Mouse (Mus musculus): ENCODE data around the gene Clstn2.

The Clstn2 gene

DNA sequence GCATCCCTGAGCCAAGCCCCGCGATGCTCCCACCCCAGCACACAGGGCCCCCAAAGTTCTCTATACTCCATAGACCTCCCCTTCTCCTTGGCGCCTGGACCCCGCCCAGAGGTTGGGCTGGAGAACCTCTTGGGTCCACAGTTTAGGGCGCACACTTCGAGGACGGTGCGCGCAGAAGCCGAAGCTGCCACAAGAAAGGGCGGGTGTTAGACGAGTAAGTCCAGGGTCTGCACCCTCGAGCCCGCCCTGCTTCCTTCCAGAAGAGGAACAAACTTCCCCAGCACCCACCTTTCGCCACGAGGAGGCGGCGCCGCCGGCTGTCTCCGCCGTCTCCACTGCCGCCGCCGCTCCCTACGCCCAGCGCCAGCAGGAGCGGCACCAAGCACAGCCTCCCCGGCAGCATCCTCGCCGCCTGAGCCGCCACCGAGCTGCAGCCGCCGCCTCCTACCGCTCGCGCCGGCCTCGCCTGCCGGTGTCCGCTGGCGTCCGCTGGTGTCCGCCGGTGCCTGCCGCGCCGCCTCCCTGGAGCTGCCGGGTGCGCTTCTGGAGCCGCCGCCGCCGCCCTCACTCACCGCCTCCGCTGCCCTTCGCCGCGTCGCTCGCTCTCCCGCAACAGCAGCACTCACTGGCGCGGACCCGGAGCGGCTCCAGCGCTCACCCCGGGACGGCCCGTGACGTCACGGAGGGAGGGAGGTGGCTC, at the start of gene Clstn2:
Clstn2 (minus strand) TSS at position 609 of the 700 bp plus-strand sequence.
- no peak for DNase-seq (ENCODE audit: low spot score)

DNA sequence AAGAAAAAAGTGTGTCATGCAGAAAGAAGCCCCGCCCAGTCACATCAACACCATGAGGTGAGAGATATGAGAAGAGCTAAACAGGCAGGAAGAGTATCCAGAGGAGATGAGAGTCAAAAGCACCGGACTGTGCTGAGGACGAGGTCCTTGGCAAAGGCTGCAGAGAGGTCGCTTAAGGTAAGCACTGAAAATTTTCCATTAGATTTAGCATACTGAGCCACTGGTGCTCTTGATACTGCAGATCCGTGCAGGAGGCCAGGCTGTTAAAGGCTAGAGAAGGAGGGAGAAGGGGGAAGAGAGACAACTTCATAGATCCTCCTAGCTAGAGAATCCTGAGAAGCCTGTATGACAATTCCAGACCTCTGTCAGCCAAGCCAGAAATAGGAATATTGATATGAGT, 34.8 kb upstream of the Clstn2 start:
- DNase-seq (ENCODE audit: low spot score), result no peak

DNA sequence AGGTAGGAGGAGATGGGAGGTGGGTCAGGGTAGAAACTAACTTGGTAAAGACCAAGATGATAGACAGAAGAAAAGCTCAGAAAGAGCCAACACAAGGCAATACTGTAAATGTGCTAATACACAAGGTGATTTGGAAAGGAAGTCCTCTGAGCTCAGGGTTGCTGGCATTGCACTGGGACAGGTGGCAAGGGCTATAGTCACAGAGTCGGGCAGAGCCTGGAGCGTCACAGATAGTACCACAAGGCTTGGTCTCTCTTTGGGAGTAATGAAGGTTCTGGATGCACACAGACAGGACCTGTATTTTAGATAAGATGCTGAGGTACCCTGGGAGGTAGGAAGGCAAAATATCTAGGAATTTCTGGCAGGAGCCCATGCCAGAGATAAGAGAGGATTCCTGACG, 28.7 kb upstream of the Clstn2 start:
- peak; percentile 0 for DNase-seq (ENCODE audit: low spot score)

DNA sequence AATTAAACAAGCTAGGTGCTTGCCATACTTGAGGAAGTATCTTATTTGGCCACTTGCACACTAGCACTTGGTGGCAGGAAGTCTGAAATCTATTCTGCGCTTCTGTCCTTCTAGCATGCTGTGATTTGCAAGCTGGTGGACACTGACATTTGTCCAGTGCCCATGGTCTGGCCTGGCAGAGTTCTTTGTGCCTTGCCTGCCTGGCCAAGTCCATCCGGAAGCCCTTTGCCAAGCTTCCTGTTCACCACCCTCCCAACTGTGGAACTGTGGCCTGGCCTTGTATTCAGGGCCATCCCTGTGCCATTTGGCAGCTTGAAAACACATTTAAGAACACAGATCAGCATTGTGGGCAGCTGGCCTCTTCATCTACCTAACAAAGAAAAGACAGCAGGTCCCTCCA, 24.3 kb upstream of the Clstn2 start:
- DNase-seq (ENCODE audit: low spot score), result no peak

DNA sequence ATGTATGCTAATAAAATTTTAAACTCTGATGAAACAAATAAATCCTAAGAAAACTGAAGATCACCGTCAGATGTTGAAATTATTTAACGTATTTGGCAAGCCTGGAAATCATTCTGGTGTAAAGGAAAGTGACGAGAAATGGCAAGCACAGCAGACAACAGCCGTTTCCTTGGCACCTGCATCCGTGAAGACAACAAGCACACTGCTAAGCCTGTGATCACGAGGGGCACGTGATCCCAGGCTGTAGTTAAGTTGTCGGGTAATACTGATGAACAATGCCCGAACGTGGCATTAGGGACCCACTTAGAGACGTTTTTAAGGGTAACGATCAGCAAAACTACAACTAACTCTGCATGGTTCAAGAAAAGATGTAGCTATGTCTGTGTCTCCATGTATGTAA, 18.4 kb upstream of the Clstn2 start:
- DNase-seq (ENCODE audit: low spot score), result no peak

DNA sequence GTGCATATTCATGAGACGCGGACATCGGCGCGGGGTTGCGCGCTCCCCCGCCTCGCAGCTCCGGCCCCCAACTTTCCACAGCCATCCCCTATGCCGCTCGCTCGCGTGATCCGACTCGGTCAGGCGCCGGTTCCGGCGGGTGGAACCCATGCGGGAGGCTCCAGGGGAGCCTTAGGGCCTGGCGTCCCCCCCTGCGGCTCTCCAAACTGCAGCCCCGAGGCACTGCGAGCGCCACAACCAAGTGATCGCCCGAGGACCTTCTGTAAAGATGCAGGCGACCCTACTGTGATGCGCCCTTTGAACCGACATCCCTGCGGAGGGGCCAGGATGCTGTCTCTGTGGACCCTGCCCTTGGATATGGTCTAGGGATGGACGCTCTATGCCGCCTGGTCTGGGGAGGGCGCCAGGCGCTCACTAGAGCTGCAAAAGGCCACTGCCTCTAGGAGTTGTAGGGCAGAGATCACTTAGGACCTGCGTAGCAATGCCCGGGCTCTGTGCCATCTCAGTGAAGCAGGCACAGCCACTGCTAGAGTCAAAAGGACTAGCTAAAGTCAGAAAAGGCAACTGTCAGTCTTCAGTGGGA, 383 bp upstream of the Clstn2 start:
- peak; percentile 6 for DNase-seq (ENCODE audit: low spot score)

DNA sequence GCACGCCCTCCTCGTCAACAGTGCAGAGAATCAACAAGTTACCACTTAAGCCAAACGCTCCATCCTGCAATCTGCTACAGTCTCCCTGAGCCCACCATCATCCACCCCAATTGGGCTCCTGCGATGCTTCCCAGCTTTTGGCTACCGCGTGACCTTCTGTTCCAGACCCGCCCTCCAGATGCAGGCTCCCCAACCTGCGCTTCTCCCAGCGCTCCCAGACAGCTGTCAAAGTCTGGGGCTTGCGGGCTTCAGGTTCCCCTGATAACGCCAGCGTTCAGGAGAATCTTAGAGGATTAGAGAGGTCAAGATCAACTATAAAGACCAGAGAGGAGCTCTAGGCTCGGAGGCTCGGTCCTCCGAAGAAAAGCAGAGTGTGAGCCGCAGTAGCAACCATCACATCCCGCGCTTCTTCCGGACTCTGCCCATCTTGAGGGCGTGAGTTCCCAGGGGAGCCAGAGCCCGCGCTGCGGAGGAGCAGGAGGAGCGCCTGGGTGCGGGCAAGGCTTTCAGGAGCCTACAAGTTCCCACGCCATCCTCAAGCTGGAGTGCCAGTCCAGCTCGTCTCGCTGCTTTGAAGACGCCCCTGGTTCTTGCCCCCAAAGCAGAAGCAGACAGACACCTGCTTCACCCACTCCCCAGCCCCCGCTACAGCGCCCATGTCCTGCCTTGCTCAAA, 946 bp downstream of the Clstn2 start:
- no peak for DNase-seq (ENCODE audit: low spot score)

DNA sequence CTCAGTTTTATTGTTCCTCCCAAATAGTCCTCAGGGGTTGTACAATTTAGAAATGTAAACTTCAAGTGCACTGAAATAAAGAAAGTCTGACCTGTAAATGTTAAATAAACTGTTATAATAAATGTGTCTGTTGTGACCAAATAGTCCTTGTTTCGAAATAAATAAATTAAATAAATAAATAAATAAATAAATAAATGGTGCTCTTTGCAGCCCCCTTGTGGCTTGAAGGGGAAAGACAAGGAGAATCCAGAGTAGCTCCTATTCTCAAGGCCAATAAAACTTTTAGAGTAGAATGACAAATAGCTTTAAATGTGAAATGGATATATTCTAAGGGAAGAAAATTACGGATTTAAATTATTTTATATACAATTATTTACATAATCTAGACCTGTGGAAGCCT, 2.3 kb downstream of the Clstn2 start:
- no peak for DNase-seq (ENCODE audit: low spot score)

DNA sequence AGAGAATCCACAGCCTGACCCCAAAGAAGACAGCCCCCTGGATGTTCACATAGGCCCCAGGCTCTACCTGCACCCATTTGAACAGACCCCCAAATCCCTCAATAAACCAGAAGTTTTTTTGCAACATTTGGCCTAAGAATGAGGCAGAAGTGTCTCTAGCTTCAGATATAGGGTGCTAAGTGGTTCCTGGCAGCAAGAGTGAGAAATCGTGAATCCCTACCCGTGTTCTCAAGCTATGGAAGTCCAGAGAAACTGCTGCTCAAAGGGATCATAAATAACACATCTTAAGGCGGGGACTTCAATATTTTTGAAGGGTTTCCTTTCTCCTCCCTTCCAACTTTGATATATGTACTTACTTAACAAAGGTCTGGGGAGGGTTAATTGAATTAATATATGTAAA, 7.4 kb downstream of the Clstn2 start:
- DNase-seq (ENCODE audit: low spot score), result no peak

DNA sequence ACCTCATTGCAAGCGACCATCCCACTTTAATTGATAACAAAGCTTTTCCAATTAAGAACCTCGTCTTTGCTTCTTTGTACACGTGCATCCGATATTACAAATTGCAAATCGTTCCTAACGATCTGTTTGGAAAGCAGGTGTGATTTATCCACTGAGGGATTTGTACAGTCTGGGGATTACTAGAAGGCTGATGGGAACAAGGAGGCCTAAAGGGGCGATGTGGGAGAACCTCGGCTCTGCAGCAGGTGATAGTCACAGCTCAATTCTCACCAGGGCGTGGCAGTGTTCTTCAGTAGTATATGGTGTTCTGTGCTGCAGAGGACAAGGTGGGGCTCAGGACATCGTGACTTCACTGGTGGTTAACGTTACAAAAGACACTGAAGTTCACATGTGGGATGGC, 9.9 kb downstream of the Clstn2 start:
- DNase-seq (ENCODE audit: low spot score), result no peak

DNA sequence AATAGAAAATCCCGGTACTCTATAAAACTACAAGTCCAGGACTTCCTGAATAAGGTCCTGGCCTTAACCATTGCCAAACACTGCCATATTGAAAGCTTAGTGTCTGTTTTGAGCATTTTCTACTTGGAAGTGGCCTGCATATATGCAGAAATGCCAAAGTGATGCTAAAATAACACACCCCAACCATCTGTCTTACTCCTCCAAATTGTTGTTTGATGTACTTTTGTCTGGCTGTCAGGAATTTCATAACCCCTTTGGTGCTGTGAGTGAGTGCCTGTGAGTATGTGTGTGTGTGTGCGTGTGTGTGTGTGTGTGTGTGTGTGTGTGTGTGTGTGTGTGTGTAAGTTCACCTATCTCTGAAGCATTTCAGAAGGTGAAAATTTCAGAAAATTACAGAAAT, 13.1 kb downstream of the Clstn2 start:
- no peak for DNase-seq (ENCODE audit: low spot score)

DNA sequence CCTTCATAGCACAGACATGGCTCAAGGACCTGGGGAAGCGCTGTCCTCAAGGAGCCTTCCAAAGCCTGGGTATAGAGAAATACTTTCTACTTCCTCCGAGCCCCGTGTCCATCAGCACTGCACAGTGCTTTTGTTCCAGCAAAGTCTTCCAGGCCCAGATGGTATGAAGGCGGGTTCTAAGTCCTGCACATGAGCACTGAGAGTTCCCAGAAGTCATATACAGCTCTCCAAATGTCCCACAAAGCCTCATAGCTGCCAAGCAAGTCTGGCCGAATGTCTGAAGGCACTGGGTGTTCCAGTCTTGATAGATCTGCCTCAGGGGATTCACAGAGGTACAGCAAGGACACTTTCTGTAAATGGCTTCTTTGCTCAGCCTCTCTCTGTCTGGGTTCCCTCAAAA, 14.3 kb downstream of the Clstn2 start:
- no peak for DNase-seq (ENCODE audit: low spot score)

DNA sequence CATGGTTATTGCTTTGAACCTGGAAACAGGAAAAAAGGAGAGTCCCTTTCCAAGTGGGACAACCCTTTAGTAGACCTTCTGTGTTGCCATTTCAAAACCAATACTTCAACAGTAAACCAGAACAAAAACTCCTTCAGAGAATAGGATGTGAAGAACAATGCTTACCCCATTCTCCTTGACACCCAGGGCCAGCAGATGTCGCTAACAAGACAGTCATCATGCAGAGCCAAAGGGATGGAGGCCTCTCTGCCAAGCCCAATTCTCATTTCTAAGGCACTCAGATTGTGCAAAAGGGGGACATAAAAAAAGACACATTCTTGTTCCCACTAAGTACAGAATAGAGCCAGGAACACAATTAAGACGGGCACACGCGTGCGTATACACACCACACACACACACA, 16.4 kb downstream of the Clstn2 start:
- no peak for DNase-seq (ENCODE audit: low spot score)

DNA sequence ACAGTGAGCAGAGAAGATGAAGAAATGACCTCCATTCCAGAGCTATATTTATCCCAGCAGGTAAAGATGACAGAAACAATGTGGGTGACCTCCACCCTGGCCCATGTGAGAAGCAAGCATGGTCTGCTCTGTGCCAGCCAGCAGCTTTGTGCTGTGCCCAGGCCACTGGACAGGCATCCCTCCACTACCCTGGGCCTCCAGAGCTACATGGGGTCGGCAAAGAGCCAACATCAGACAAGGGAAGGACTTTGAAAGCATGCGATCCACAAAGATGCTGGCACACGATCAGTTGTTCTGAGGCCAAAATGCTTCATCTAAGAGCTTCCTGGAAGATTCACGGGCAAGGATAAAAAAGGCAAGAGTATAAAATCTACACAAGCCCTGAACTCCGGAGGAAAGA, 36.6 kb downstream of the Clstn2 start:
- DNase-seq (ENCODE audit: low spot score), result no peak

DNA sequence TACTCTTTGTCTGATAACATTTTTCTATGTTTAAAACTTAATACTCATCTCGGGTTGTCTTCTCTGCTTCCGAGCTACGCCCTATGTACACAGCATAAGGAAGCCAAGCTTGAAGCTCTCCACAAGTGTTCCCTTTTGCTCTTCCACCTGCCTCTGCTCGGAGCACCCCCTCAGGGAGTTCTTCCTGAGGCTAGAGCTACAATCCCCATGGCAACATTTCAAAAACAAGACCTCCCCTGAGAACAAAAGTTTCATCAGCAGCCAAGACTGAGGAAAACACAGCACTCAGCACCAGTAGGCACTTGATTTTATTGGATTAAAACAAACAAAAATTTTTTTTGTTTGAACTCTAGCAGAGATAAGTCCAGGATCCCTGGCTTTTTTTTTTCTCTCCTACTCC, 37.3 kb downstream of the Clstn2 start:
- peak; percentile 4 for DNase-seq (ENCODE audit: low spot score)

DNA sequence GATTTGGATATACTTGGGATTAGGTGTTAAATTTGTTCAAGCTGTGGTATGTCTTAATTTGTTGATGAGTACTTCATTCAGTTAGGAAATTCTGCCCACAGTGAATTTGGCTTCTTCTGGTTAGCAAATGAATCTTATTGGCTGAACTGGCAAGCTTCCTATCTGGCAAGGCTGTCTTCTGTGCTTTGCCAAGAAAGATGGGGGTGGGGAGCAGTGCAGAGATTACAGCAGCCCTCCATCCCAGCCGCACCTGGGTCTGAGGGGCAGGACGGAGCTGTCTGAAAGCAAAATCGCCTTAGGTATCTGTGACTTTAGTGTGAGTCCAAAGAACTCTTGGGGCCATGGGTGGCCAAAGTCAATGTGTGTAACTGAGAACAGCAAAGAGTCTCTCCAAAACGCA, 40.9 kb downstream of the Clstn2 start:
- DNase-seq (ENCODE audit: low spot score), result no peak

DNA sequence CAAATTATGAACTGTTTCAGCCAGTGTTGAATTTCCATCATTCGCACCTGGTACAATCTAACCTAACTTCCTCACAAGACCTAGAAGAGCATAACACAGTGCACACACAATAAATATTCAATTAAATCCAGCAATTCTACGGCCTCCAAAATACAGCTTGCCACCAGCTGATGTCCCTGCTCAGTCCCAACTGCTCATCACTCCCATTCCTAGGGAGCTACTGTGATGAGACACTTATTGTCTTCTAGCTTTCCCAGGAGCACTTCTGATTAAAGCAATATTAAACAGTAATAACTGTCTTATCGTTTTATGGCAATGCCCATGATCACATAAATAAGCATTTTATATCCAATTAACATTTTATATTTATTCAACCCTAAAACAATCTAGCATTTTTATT, 55.6 kb downstream of the Clstn2 start:
- no peak for DNase-seq (ENCODE audit: low spot score)

DNA sequence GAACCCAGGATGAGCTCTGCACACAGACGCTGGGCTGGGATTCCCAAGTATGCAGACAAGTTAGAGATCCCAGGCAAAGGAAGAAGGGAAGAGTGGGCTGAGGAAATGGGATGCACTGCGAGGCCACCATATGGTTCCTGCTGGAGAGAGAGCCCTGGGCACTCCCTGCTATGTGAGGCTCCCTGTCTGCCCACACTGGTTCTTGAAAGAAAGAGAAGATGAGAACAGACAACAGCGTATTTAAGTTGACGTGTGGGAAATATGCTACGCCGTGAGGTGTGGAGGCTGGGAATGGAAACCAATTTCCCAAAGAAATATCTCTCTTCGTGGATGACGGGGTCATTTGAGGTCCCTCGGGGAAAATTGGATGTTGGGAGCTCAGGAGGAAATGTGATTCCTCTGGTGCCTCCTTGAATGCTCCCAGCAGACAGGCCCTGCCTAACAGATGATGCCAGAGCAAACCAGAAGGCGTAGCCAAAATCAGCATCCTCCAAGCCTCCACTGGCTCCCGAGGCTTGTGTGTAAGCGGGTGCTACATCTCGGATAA, 58.1 kb downstream of the Clstn2 start:
- DNase-seq (ENCODE audit: low spot score), result no peak

DNA sequence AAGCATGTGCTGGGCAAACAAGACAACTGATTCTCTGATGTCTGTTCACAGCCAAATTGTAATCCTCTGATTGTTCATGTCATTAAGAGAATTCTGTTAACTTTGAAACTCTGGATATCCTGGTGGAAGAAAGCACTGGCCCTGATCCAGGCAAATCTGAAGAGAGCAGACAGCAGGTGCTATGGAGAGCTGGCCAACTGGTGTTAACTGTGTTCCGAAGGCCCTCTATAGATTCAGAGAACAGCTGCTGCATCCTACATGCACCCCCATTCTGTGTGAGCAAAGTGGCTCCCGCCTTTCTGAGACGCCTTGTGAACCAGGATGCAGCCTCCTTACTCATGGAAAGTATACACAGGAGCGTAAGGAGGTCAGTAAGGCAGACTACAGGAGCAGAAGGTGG, 66.3 kb downstream of the Clstn2 start:
- no peak for DNase-seq (ENCODE audit: low spot score)

DNA sequence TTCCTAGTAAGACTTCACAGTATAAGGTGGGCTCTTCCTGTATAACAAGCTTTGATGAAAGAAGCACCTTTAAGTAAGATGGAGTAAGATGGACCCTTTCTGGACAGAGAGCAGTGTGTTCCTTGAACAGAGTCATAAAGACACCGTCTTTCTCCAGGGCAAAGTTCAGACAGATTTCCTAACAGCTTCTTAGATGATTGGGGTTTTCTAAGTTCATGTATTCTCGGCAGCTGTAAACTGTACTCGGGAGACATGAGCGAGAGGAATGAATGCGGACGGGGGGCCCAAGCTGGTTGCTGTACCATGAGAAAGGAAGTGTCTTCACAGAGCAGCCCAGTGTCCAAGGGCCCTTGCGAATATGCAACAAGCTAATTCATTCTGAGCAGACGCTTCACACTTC, 75.5 kb downstream of the Clstn2 start:
- no peak for DNase-seq (ENCODE audit: low spot score)

DNA sequence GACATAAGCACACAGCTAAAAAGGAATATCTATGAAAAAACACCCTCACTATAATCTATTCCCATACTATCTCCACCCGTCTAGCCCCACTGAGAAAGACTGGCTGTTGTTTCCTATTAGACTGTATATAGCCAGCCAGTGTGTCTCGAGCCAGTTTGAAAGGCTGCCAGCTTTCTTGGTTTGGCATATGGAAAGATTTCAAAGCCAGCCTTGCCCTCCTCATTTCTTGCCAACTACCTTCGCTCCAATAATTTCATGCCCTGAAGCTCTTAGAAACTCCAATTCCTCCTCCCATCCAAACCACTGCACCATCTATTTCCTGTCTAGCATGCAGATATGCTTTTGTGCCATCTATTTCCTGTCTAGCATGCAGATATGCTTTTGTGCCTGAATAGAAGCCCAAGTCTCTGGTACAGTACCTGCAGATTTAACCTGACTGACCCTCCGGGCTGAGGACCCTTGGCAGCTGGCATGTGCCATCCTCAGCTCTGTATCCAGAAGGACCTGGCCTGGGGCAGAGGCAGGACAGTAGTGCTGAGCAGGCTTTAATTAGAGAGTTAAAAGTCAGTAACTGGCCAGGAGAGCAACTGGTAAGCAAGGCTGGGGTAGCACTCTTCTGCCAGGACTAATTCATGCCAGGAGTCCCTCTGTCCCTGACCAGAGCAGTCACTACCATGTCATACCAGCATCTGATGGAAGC, 76.4 kb downstream of the Clstn2 start:
- no peak for DNase-seq (ENCODE audit: low spot score)

DNA sequence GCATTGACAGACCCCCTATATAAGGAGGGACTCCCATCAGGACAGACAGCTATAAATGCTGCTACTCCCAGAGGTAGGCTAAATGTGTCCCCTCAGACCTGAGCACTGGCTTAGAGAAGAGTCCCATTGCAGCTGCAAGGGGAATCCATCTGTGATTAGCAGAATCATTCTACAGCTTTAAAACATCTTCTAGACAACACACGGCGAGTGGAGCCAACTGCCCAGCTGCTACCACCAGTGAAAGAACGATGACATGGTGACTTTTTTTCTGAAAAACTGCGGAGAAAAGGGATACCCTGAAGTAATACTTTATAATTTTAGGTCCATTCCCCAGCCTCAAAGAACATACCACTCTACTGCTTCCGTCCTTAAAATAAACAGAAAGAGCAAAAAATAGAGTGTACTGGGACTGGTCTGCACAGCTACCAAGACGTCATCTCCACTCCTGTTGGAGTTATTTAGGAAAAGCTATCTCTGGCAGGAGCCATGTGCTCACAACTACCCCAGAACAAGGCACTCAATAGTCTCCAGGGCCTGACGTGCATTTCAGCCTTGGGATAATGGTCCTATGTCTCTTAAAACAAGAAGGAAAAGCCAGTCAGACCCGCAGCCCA, 79.1 kb downstream of the Clstn2 start:
- no peak for DNase-seq (ENCODE audit: low spot score)
